Mouse (Mus musculus) urinary bladder, postnatal 14 days (tissue): ENCODE data around the gene Gli1.

Experiments
- DNase-seq: peaks from one replicate; pipeline ENCODE4 v3.0.0; 2021; ENCODE audit warnings: low spot score

Gene Gli1

GRCm38 (mm10) chr10:127291881-127292638 is 49.7 kb downstream of the Gli1 start:
- no peak for DNase-seq

GRCm38 (mm10) chr10:127290930-127291880 is 50.6 kb downstream of the Gli1 start:
- peak; percentile 66 for DNase-seq

GRCm38 (mm10) chr10:127290307-127290929 is 51.4 kb downstream of the Gli1 start:
- peak; percentile 100 for DNase-seq

- peak; percentile 75 for DNase-seq
Observed at GRCm38 (mm10) chr10:127289573-127290191, 52.1 kb downstream of the Gli1 start.

GRCm38 (mm10) chr10:127288800-127289572 is 52.8 kb downstream of the Gli1 start, which contains the start of gene Mbd6:
Gene Mbd6 (minus strand): TSS chr10:127289018.
- peak; percentile 87 for DNase-seq

GRCm38 (mm10) chr10:127288328-127288799 is 53.4 kb downstream of the Gli1 start:
- peak; percentile 58 for DNase-seq

- DNase-seq: no peak
Observed at GRCm38 (mm10) chr10:127287936-127288293, 53.9 kb downstream of the Gli1 start.

GRCm38 (mm10) chr10:127287271-127287935 is 54.4 kb downstream of the Gli1 start:
- DNase-seq: no peak

GRCm38 (mm10) chr10:127286730-127287129 is 55.0 kb downstream of the Gli1 start:
- no peak for DNase-seq

GRCm38 (mm10) chr10:127286194-127286593 is 55.6 kb downstream of the Gli1 start:
- DNase-seq: no peak

GRCm38 (mm10) chr10:127285644-127286043 is 56.1 kb downstream of the Gli1 start:
- DNase-seq: no peak

- no peak for DNase-seq
Observed at GRCm38 (mm10) chr10:127284724-127285500, 56.9 kb downstream of the Gli1 start.

GRCm38 (mm10) chr10:127284105-127284622 is 57.6 kb downstream of the Gli1 start:
- no peak for DNase-seq

- no peak for DNase-seq
Observed at GRCm38 (mm10) chr10:127282620-127283215, 59.1 kb downstream of the Gli1 start.

GRCm38 (mm10) chr10:127281316-127281715 is 60.5 kb downstream of the Gli1 start:
- no peak for DNase-seq
